Mouse (Mus musculus) gastrocnemius, postnatal 36 days (tissue): ENCODE measurements around the gene Epb41. TPM values are rescaled to one million over a fixed set of nuclear protein-coding genes. Genes with fewer than 3 reads are reported as not detected.

ENCODE experiments used
- DNase-seq, 2 experiments: peaks; one replicate each; pipeline ENCODE4 v3.0.0; 2022
- intact Hi-C: fragments of 180-260 bp; cut with DNase I; formaldehyde crosslinking; loops from one replicate; pipeline ENCODE4 v1.15.1; 2025
- total RNA-seq, 2 experiments: library from RNA; stranded (reverse); gene quantifications; 2 replicates each; pipeline ENCODE4 v1.2.3; 2021

Gene Epb41
- total RNA-seq, 2 experiments from 2014 or later: 92.0 to 92.7 TPM

- intact Hi-C loops: no loop called here
- DNase-seq: no peak
Observed at GRCm38 (mm10) chr4:132049549-132050200, 25.4 kb downstream of the Epb41 start.

DNA sequence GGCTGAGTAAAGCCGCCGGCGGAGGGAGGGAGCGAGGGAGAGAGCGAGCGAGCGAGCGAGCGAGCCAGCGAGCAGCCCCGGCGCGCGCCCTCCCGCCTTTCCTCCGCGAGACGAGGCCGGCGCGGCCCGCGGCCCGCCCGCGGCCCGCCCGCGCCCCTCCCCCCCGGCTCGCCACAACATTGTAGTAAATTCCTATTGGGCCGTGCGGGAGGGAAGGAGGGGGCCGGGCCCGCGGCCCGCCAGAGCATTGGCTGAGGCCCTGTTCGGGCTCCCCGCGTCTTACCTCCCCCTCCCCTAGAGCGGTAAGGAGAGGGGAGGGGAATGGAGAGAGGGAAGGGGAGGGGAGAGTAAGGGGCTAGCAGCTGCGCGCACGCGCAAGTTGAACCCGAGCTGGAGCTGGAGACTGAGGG lies 26.1 kb downstream of the Epb41 start:
- DNase-seq: peak; percentile 57 to 79
- intact Hi-C loops: loop anchor here (1.0 kb wide), 1 partner anchor 25 kb away; the partner anchor contains the start of gene Gm10300

DNA sequence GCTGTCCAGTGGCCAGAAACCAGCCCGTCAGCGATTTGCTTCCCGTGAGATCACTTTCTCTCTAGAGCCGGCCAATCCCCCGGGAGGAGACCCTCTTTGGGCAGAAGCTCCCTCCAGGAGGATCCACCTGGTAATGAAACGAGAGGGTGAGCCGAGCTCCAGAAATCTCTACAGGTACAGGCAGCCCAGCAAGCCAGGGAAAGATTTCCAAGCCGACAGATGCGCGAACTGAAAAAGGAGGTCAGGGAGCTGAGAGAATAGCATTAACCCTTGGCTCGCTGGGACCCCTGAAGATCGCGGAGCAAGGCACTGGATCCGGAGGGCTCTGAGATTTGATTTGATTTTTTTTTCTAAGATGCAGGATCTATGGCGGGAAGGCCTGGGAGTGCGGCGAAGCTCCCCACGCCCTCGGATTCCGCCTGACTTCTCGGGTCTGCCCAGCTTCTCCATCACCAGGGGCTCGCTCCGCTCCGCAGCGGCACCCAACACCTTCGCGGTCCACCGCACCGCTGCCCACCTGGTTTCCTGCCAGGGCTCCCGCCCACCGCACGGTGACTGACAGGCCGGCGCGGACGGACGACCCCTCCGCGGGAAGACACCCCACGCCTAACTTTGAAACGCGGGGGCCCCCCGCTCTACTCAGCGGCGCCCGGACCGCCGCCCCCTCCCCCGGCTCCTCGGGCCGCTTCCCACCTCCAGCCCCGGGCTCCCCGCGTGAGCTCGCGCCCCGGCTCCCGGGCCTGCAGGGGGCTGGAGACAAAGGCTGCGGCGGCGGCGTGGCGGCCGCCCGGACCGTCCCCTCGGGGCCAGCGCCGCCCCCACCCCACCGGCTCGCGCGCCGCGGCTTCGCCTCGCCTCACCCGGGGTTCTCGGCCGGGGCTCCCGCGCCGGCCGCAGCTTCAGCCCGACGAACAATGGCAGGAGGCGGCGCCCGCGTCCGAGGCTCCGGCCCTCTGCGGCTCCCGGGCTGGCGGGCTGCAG lies 26.8 kb downstream of the Epb41 start:
- intact Hi-C loops: loop anchor here (1.0 kb wide), 1 partner anchor 26 kb away; the partner anchor contains the start of gene Gm10300
- DNase-seq: no peak

DNA sequence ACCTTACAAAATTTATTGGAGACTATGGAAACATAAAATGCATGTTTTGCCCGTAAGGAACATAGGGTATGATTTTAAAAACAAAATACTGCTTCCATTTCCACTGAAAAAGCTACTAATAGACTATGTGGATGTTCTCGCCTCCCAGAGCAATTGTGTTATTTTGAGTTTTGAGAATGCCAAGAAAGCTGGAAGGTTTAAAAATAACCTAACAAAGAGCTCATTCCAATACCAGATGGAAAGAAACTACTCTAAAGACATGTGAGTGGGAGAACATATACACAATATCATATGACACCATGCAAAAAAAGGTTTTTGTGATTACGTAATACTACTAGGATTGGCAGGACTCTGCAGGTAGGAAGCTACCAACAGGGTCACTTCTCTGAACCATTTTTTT lies 31.4 kb downstream of the Epb41 start:
- DNase-seq: no peak
- intact Hi-C loops: no loop called here

DNA sequence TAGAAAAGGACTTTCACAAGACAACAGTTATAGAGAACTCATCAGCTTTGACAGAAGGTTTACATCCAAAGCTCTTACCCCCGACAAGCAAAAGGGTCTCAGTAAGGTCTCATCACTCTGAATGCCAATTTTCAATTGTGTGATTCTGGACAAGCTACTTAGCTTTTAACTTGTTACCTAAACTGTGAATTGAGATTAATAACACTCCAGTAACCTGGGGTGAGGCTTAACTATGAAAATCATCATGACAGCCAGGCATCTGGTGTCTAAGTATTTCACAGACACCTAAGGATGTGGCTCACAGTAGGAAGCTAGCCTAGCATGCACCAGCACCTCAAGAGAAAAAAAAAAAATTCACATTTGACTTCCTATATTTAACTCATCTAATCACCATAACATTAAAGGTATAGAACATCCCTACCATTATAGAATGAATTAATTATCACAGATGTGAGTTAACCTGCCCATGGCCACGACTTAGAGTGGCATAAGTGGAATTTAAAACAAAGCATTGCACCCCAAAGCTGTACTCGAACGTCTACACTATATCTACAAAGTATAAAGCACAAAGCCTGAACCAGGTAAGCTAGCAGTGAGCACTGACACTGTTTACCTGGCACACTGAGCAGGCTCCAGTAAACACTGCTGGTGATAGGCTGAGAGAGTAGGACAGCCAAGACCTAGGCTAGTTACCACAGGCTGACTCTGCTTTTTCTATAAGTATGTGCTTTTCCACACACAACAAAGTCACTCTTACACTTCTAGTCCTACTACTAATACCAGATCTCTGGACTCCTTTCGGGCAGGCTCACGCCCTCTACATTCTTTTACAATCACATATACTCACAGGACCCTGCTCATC lies 33.4 kb downstream of the Epb41 start:
- intact Hi-C loops: no loop called here
- DNase-seq: no peak

GRCm38 (mm10) chr4:132039975-132040645 lies 35.0 kb downstream of the Epb41 start:
- intact Hi-C loops: loop anchor here (5.0 kb wide), 1 partner anchor 37 kb away; the partner anchor contains the start of gene Epb41
- DNase-seq: no peak

- intact Hi-C loops: loop anchor here (5.0 kb wide), 1 partner anchor 38 kb away; the partner anchor contains the start of gene Epb41
- DNase-seq: no peak
Observed at GRCm38 (mm10) chr4:132039521-132039920, 35.6 kb downstream of the Epb41 start.

GRCm38 (mm10) chr4:132038809-132039208 lies 36.3 kb downstream of the Epb41 start:
- intact Hi-C loops: loop anchor here (5.0 kb wide), 1 partner anchor 38 kb away; the partner anchor contains the start of gene Epb41

GRCm38 (mm10) chr4:132037991-132038390 lies 37.1 kb downstream of the Epb41 start:
- intact Hi-C loops: loop anchor here (5.0 kb wide), 1 partner anchor 39 kb away; the partner anchor contains the start of gene Epb41
- no peak for DNase-seq

More at GRCm38 (mm10) chr4:132038809-132039208, 36.3 kb downstream of the Epb41 start:
- DNase-seq: no peak

GRCm38 (mm10) chr4:132037137-132037536 lies 38.0 kb downstream of the Epb41 start:
- intact Hi-C loops: loop anchor here (5.0 kb wide), 1 partner anchor 40 kb away; the partner anchor contains the start of gene Epb41

DNA sequence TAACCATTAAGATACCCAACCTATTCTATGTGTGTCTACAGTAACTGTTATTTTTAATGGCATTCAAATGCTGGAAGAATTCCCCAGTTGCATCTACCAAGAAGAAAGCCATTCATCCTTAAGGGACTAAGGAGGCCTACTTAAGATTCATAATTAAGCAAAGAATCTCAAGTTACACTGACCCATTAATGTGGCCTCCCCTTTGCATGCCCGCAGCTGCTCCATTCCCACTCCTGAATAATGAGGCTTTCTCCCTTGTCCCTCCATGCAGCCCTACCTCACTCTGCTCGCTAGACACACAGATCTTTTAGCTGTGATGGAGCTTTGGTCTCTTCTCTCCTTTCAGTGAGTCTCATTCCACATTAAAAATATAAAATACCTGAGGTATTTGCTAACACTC lies 40.9 kb downstream of the Epb41 start:
- no peak for DNase-seq
- intact Hi-C loops: no loop called here

More at GRCm38 (mm10) chr4:132037137-132037536, 38.0 kb downstream of the Epb41 start:
- DNase-seq: no peak

GRCm38 (mm10) chr4:132033183-132033582 lies 41.9 kb downstream of the Epb41 start:
- intact Hi-C loops: no loop called here
- DNase-seq: no peak

DNA sequence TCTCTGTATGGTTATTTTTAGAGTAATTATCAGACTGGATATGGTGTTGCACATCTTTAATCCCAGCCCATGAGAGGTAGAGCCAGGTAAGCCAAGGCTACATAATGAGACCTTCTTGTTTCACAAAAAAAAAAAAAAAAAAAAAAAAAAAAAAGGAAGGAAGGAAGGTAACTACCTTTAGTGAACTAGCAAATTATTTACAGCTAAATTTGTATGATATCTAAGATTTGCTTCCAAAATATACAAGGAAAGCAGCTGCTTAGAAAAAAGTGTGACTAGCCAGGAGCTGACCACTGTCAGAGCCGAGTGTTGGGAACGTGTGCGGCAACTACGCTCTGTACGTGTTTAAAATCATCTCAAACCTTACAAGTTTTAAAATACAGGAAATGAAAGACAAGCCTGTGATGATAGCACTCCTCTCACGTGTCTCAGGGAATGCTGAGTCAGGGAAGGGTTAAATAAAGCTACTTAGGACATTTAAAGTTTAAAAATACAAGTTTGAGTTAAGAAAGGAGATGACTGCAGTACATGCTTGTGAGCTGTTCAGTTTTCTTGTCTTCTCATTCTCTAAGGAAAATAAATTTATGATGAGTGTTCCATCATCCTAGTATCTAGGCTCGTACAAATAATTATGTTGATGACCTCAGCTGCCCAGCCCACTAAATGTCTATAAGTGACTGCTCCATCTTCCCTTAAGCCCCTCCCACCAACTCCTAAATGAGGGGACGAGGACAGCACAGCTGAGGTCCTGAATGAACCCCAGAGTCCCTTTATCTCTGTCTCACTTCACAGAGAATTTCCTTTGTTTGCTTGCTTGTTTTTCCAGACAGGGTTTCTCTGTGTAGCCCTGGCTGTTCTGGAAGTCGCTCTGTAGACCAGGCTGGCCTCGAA lies 45.0 kb downstream of the Epb41 start:
- intact Hi-C loops: loop anchor here (5.0 kb wide), 1 partner anchor 48 kb away; no protein-coding TSS in a partner anchor

GRCm38 (mm10) chr4:132027806-132028205 lies 47.3 kb downstream of the Epb41 start:
- intact Hi-C loops: loop anchor here (5.0 kb wide), 1 partner anchor 46 kb away; no protein-coding TSS in a partner anchor
- DNase-seq: no peak

More for the DNA sequence above, 45.0 kb downstream of the Epb41 start:
- DNase-seq: no peak

GRCm38 (mm10) chr4:132027167-132027566 lies 48.0 kb downstream of the Epb41 start:
- no peak for DNase-seq
- intact Hi-C loops: loop anchor here (5.0 kb wide), 1 partner anchor 45 kb away; no protein-coding TSS in a partner anchor

DNA sequence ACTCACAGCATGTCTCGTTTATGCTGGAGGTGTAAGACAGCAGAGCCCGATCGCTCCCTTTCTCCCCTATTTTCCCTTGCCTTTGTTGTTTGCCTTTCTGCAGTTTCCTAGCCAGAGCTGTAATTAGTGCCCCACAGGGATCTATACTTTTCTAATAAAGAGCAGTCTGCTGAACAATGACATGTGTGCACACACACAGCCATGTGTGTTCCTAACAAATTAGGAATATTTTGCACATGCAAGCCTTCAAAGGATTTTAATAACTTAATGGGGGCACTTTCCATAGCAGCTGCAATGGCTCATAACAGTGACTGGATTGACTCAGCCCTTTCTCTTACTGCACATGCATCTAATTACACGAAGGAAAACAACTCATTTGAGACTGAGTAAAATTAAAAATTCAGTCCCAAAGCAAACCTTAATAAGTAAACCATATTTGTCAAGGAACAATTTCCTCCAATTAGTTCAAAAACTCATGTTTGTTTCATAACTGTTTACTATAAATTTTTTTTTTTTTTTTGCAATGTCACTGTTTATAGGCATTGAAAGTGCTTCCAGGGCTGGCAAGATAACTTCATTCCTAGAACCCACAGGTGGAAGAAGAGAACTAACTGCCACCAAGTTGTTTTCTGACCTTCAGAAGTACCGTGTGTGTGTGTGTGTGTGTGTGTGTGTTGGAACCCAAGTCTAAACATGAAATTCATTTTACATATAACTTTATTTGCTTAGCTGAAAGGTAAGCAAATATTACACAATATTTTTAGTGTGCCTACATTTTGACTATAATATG lies 49.2 kb downstream of the Epb41 start:
- no peak for DNase-seq
- intact Hi-C loops: loop anchor here (5.0 kb wide), 1 partner anchor 44 kb away; no protein-coding TSS in a partner anchor

DNA sequence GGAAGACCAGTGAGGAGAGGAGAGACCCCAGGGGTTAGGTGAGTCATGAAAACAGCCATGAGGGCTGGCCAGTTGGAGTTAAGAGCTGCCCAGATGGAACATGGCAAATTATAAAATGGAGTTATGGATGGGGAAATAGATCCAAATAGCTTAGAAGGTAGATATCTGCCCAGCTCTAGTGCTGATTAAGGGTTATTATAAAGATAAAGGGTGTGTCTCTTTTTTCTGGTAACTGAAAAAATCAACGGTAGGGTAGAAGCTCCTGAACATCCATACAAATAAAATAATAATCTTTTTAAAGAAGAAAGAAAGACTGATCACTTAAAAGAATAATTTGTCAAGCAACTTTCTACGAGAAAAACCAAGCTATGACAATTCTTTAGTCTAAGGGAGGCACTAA lies 49.9 kb downstream of the Epb41 start:
- no peak for DNase-seq
- intact Hi-C loops: loop anchor here (5.0 kb wide), 1 partner anchor 43 kb away; no protein-coding TSS in a partner anchor
